ENCODE assay signal across 16 mouse cellular contexts in genomic region chr10:82935774-82936173, GRCm38 (mm10).
"Had no signal": no experiment of that assay in that cellular context is flagged by ENCODE, and none has a peak within 500 bp of the region (broad histone marks: within the 10 kb centered on the region; RNA-seq: fewer than 3 reads in every experiment).

No protein-coding gene starts in this region.

- ATAC-seq: midbrain, embryonic 13.5 days; midbrain, embryonic 15.5 days had no signal

- H3K4me1 ChIP-seq: midbrain, embryonic 13.5 days; midbrain, embryonic 15.5 days; neural tube, embryonic 12.5 days; stomach, embryonic 15.5 days had no signal

- DNase-seq: lung, adult 18-20 months; lung, embryonic 14.5 days; lung, postnatal 10 days; lung, postnatal 36 days; right cerebral cortex, postnatal 14 days; thymus, adult 2 months; thymus, postnatal 14 days; thymus, postnatal 36 days had no signal

- H3K4me2 ChIP-seq: lung, embryonic 14.5 days; midbrain, embryonic 11.5 days; midbrain, embryonic 13.5 days; midbrain, embryonic 15.5 days; neural tube, embryonic 12.5 days; stomach, embryonic 15.5 days had no signal

- H3K9ac ChIP-seq: lung, embryonic 14.5 days; midbrain, embryonic 13.5 days; midbrain, embryonic 15.5 days; neural tube, embryonic 12.5 days; stomach, embryonic 15.5 days had no signal

- H3K4me3 ChIP-seq: megakaryocyte, embryonic 14.5 days; midbrain, embryonic 13.5 days; midbrain, embryonic 15.5 days; neural tube, embryonic 12.5 days; stomach, embryonic 15.5 days had no signal

- H3K27ac ChIP-seq: macrophage; midbrain, embryonic 13.5 days; midbrain, embryonic 15.5 days; neural tube, embryonic 12.5 days; stomach, embryonic 15.5 days; stomach, postnatal 0 days had no signal

- H3K36me3 ChIP-seq: midbrain, embryonic 13.5 days; midbrain, embryonic 15.5 days; neural tube, embryonic 12.5 days; stomach, embryonic 15.5 days had no signal

- H3K9me3 ChIP-seq: midbrain, embryonic 13.5 days; midbrain, embryonic 15.5 days; neural tube, embryonic 12.5 days; stomach, embryonic 15.5 days had no signal

- H3K27me3 ChIP-seq: midbrain, embryonic 13.5 days; midbrain, embryonic 15.5 days; neural tube, embryonic 12.5 days; stomach, embryonic 15.5 days had no signal
